Mouse (Mus musculus) retina, adult 2 months (tissue): ENCODE data around the gene AC141477.1.

Source experiments
- DNase-seq: peaks from one replicate; pipeline ENCODE4 v3.0.0-alpha.2; 2012; ENCODE audit warnings: low read depth, low spot score

AC141477.1 gene

DNA sequence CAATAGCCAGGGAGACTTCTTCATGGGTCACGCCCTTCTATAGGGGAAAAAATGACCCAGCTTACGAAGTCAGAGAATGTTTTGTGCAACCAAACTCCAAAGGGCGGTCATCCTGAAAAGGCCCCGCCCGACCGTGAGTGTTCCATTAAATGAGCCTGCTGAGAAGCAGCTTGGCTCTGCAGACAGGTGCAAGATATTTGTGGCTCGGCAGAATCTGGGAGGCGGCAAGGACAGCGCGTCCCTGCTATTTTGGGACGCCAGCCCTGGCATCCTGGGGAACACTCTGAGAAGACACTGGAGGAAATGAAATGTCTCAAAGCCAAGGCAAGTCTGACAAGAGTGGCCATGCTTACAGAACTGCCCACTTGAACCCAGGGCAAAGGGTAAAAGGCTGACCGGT, 23.4 kb downstream of the AC141477.1 start:
- no peak for DNase-seq

DNA sequence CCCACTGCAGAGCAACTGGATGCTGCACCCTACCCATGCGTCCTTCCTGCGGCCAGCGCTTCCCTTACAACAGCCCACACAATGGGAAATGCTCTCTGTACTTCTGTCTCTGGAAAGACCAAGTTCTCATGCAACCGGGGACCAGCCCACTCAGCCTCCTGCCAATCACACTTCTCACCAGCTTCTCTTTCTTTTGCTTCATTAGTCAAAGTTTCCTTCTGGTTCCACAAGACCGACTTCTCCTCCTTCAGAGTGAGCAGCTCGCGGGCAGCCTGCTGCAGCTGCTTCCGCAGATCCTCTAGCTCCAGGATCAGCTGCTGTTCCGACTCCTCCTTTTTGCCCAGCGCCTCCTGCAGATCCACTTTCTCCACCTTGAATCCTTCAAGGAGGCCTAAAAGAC, 31.7 kb downstream of the AC141477.1 start:
- DNase-seq = no peak

DNA sequence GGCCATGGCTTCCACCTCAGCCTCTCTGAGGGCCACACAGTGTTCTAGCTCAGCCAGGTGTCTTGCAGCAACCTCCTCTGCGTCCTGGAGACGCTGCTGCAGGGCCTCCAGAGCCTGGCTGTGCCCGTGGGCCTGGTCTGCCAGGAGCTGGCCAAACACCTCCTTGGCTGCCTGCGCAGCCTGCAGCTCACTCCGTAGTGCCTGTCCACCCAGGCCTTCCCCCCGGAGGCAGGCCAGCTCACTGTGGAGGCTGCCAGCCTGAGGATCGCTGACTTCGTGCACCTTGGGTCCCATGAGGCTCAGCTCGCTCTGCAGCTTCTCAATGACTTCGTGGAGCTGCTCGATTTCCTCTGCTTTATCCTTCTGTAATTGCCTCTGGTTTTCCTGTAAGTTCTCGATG, 47.6 kb downstream of the AC141477.1 start:
- DNase-seq = no peak

DNA sequence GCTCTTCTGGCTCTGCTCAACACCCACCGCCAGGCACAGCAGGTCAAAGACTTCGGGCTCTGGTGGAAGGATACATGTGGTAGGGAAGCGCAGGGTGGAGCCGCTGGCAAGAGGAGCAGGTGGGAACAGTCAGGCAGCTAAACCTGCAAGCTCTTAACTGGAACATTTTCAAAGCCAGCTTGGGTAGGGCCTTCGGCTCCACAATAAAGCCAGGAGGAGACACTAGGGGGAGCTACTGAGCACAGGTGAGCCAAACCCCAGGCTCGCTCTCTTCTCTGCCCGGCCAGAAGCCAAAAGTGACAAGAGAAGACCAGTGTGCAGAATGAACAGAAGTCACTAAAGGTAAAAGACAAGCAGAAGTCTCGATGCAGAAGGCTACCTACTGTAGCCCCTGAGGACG, 48.5 kb downstream of the AC141477.1 start:
- DNase-seq = peak; percentile 23

DNA sequence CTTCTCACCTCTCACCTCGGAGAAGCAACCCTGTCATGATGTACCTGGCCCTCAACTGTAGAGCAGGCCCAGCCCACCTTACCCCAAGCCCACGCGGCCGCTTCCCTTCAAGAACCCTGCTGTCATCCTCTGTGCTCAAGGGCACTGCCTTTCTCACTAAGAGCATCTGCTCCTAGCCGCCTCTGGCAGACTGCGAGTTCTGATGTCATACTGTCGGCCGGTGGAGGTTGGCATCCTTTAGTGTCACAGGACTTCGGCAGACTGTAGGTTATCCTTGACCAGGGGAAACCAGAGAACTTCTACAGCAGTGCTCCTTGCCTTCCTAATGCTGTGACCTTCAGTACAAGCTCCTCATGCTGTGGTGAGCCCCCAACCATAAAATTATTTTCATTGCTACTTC, 49.1 kb downstream of the AC141477.1 start:
- no peak for DNase-seq
